Comparison of ENCODE assay signal across 9 mouse cellular contexts in genomic region chr15:89428821-89429351, GRCm38 (mm10). TPM values are rescaled to one million over a fixed set of nuclear protein-coding genes. Genes with fewer than 3 reads are reported as not detected.
DNase-seq lines count a peak whose midpoint lies in the region; ATAC-seq and TF ChIP-seq lines count a peak whose summit lies in the region.
"Had no signal": no experiment of that assay in that cellular context is flagged by ENCODE, and none has a peak within 500 bp of the region (broad histone marks: within the 10 kb centered on the region; RNA-seq: fewer than 3 reads in every experiment).

No protein-coding gene starts in this region.

- peaks cover 8% of the 10 kb centered on the region; the same call in 1 of the 2 replicates for H3K4me1 ChIP-seq in hindbrain, postnatal 0 days (ENCODE audit: insufficient read depth, low read length)

- peaks cover 18% of the 10 kb centered on the region for H3K36me3 ChIP-seq in hindbrain, postnatal 0 days (ENCODE audit: insufficient read depth, low read length)
- peaks cover 9% of the 10 kb centered on the region for H3K36me3 ChIP-seq in myocyte (ENCODE audit: control insufficient read depth, insufficient read depth)

- peak overlapping the region; percentile 97 for H3K4me2 ChIP-seq in hindbrain, postnatal 0 days (ENCODE audit: low read depth, low read length)
- peak overlapping the region; percentile 99 for H3K4me2 ChIP-seq in myocyte (ENCODE audit: low read depth)

- peak overlapping the region; percentile 72 for H3K9ac ChIP-seq in hindbrain, postnatal 0 days (replicated peaks; ENCODE audit: low read length)

- DNase-seq in left cerebral cortex, adult 2 months (ENCODE audit: extremely low spot score in 1 of 2, low spot score in 2 of 2), result no peak
- no peak for DNase-seq in left cerebral cortex, adult 11 months (ENCODE audit: low spot score)
- DNase-seq in hindbrain, postnatal 0 days (ENCODE audit: low spot score), result no peak
- DNase-seq in adrenal gland, adult 8-10 months, result no peak
- DNase-seq in ovary, adult 18-20 months (ENCODE audit: low spot score), result no peak
- no peak for DNase-seq in cerebellum, adult 11 months

- H3K27me3 ChIP-seq in hindbrain, postnatal 0 days (ENCODE audit: insufficient read depth, low read length), result no peaks in the 10 kb centered on the region
- no peaks in the 10 kb centered on the region for H3K27me3 ChIP-seq in myocyte (ENCODE audit: control insufficient read depth, insufficient read depth, insufficient read length)

- ATAC-seq in common myeloid progenitor, adult 5-6 weeks (replicated peaks; ENCODE audit: low read depth, poor library complexity, severe bottlenecking), result 0 out of 2 replicates have a peak, but pooled peaks have one; percentile 1
- ATAC-seq in hindbrain, postnatal 0 days, result peak; percentile 47

- WGBS in hindbrain, postnatal 0 days, result 4% methylated on average over 22 of the region's 22 CpGs

- TF ChIP-seq POLR2A in myocyte (IDR thresholded peaks at IDR 0.05; ENCODE audit: insufficient read length, low read depth), result no peak

- H3K27ac ChIP-seq in left cerebral cortex, adult 2 months, result peak overlapping the region; percentile 41; the same call in 1 of the 2 replicates
- peak overlapping the region; percentile 96; the same call in 1 of the 2 replicates for H3K27ac ChIP-seq in hindbrain, postnatal 0 days

- no peaks in the 10 kb centered on the region for H3K9me3 ChIP-seq in hindbrain, postnatal 0 days (ENCODE audit: low read length)

- no peak for TF ChIP-seq CTCF in left cerebral cortex, adult 2 months (IDR thresholded peaks at IDR 0.05)
- TF ChIP-seq CTCF in hindbrain, postnatal 0 days (IDR thresholded peaks at IDR 0.05; ENCODE audit: low read depth), result no peak

- intact Hi-C loops in left cerebral cortex, adult 2 months (cut with DNase I), result loop anchor here (2.0 kb wide), 1 partner anchor 24 kb away; the partner anchor contains the start of gene Mapk8ip2

- H3ac ChIP-seq in myocyte (ENCODE audit: control insufficient read depth, insufficient read length), result peak overlapping the region; percentile 2

- peak overlapping the region; percentile 70 for H3K4me3 ChIP-seq in left cerebral cortex, adult 2 months
- H3K4me3 ChIP-seq in hindbrain, postnatal 0 days (ENCODE audit: low read length), result peak overlapping the region; percentile 65
- H3K4me3 ChIP-seq in myocyte, result peak overlapping the region; percentile 89

- peaks cover 12% of the 10 kb centered on the region for H3K79me2 ChIP-seq in myocyte (ENCODE audit: control insufficient read depth, insufficient read depth)

TF ChIP-seq in myocyte, 11 proteins besides CTCF, POLR2A, EP300 and RAD21:
- no peak for TF ChIP-seq REST (IDR thresholded peaks at IDR 0.05; ENCODE audit: insufficient read depth, insufficient read length)
- no peak for TF ChIP-seq SRF (IDR thresholded peaks at IDR 0.05; ENCODE audit: control insufficient read depth, insufficient read length, low read depth)
- TF ChIP-seq CEBPB (IDR thresholded peaks at IDR 0.05; ENCODE audit: insufficient read depth, poor library complexity, severe bottlenecking), result no peak
- no peak for TF ChIP-seq E2F4 (IDR thresholded peaks at IDR 0.05; ENCODE audit: insufficient read depth)
- TF ChIP-seq MYOD1 (IDR thresholded peaks at IDR 0.05; ENCODE audit: control insufficient read depth in 1 of 3, insufficient read length in 2 of 3, low read depth in 2 of 3), result no peak

RNA-seq across cellular contexts. Expression of gene C730034F03Rik, which starts 0.5 kb away (rescaled TPM):
- total RNA-seq in left cerebral cortex, adult 2 months (2021), result 1 to 10 TPM; 2.2 to 2.7 TPM
- total RNA-seq in common myeloid progenitor, adult 5-6 weeks (2017), result 3.9 and 7.0 TPM in 2 replicates
- total RNA-seq in hindbrain, postnatal 0 days (2014; rRNA removed), result 0.65 and 1.3 TPM in 2 replicates
- 2.8 and 3.3 TPM in 2 replicates for polyA plus RNA-seq in hindbrain, postnatal 0 days (2015; fragmentation: Nextera tagmentation; extraction: Ambion mirVana)
- 0.80 TPM for polyA plus RNA-seq in myocyte (2012; fragmentation: generic; extraction: Trizol)
- total RNA-seq in adrenal gland, adult 8-10 months (2022), result 1 to 10 TPM; 1.1 to 2.3 (median 1.9) TPM

RNA-seq across cellular contexts. Expression of gene Gm44502, which starts 0.6 kb away (rescaled TPM):
- not detected for total RNA-seq in left cerebral cortex, adult 2 months (2021)
- total RNA-seq in common myeloid progenitor, adult 5-6 weeks (2017), result 0.29 and 0.46 TPM in 2 replicates
- 1.6 and 1.8 TPM in 2 replicates for total RNA-seq in hindbrain, postnatal 0 days (2014; rRNA removed)
- not detected in 2 replicates for polyA plus RNA-seq in hindbrain, postnatal 0 days (2015; fragmentation: Nextera tagmentation; extraction: Ambion mirVana)
- 0.11 TPM for polyA plus RNA-seq in myocyte (2012; fragmentation: generic; extraction: Trizol)
- total RNA-seq in adrenal gland, adult 8-10 months (2022), result 1 to 10 TPM in 2 of 4 experiments, not detected in 2; 1.2 to 1.5 TPM

RNA-seq across cellular contexts. Expression of gene Chkb, which starts 0.8 kb away (rescaled TPM):
- total RNA-seq in left cerebral cortex, adult 2 months (2021), result 10 to 100 TPM; 42.5 to 45.2 TPM
- 11.7 and 15.9 TPM in 2 replicates for total RNA-seq in common myeloid progenitor, adult 5-6 weeks (2017)
- 57.6 and 65.4 TPM in 2 replicates for total RNA-seq in hindbrain, postnatal 0 days (2014; rRNA removed)
- polyA plus RNA-seq in hindbrain, postnatal 0 days (2015; fragmentation: Nextera tagmentation; extraction: Ambion mirVana), result 105 and 109 TPM in 2 replicates
- polyA plus RNA-seq in myocyte (2012; fragmentation: generic; extraction: Trizol), result 35.6 TPM
- total RNA-seq in adrenal gland, adult 8-10 months (2022), result 10 to 100 TPM; 47.0 to 76.2 (median 66.7) TPM

RNA-seq across cellular contexts. Expression of gene Cpt1b, which starts 3.2 kb away (rescaled TPM):
- total RNA-seq in left cerebral cortex, adult 2 months (2021), result 1 to 10 TPM; 2.3 to 3.0 TPM
- 2.6 TPM in 1 of 2 replicates, not detected in the other for total RNA-seq in common myeloid progenitor, adult 5-6 weeks (2017)
- total RNA-seq in hindbrain, postnatal 0 days (2014; rRNA removed), result 3.4 and 4.7 TPM in 2 replicates
- 1.6 and 2.4 TPM in 2 replicates for polyA plus RNA-seq in hindbrain, postnatal 0 days (2015; fragmentation: Nextera tagmentation; extraction: Ambion mirVana)
- polyA plus RNA-seq in myocyte (2012; fragmentation: generic; extraction: Trizol), result 5.9 TPM
- 10 to 100 TPM in 3 of 4 experiments, 1 to 10 TPM in 1; 6.3 to 68.6 (median 53.1) TPM for total RNA-seq in adrenal gland, adult 8-10 months (2022)

RNA-seq across cellular contexts. Expression of gene Syce3, which starts 18.6 kb away (rescaled TPM):
- total RNA-seq in left cerebral cortex, adult 2 months (2021), result not detected
- total RNA-seq in common myeloid progenitor, adult 5-6 weeks (2017), result not detected in 2 replicates
- not detected in 2 replicates for total RNA-seq in hindbrain, postnatal 0 days (2014; rRNA removed)
- polyA plus RNA-seq in hindbrain, postnatal 0 days (2015; fragmentation: Nextera tagmentation; extraction: Ambion mirVana), result not detected in 2 replicates
- not detected for polyA plus RNA-seq in myocyte (2012; fragmentation: generic; extraction: Trizol)
- not detected for total RNA-seq in adrenal gland, adult 8-10 months (2022)
- polyA plus RNA-seq: brain, embryonic 14.5 days had no signal
